Mouse (Mus musculus) left cerebral cortex, postnatal 10 days (tissue): ENCODE results near the gene Fst. TPM values are rescaled to one million over a fixed set of nuclear protein-coding genes. Genes with fewer than 3 reads are reported as not detected.

Experiments used
- DNase-seq, 2 experiments: peaks; one replicate each; pipeline ENCODE4 v3.0.0; 2021 to 2022; ENCODE audit warnings: low spot score in 2 of 2, mixed read lengths in 1 of 2; ENCODE audit errors: extremely low spot score in 1 of 2
- intact Hi-C: fragments of 180-260 bp; cut with DNase I; formaldehyde crosslinking; loops from one replicate; pipeline ENCODE4 v1.15.1; 2025
- total RNA-seq, 2 experiments: library from RNA; stranded (reverse); gene quantifications; 2 replicates each; pipeline ENCODE4 v1.2.3; 2021

Gene Fst
- total RNA-seq, 2 experiments from 2014 or later: 1.5 to 2.7 TPM

DNA sequence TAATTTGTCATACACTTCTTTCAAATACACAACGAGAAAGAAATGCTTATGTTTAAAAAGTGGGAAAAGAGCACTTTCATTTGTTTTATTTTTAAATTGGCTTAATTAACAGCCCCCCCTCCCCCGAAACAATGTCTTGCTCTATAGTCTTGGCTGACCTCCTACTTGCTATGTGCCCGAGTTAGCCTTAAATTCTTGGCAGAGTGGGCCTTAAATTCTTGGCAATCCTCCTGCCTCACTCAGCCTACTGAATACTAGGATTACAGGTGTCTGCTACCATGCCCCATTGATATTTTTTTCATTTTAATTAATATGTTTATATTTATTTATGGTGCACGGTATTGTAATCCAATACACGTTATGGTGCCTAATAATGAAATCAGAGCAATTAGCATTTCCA, 26.3 kb downstream of the Fst start:
- intact Hi-C loops: no loop called here
- no peak for DNase-seq

- DNase-seq: no peak
- intact Hi-C loops: no loop called here
These were observed 33.5 kb downstream of the Fst start for GRCm38 (mm10) chr13:114425230-114425629.

- DNase-seq: no peak
- intact Hi-C loops: no loop called here
These were observed 38.5 kb downstream of the Fst start for GRCm38 (mm10) chr13:114420235-114420634.

- intact Hi-C loops: no loop called here
These were observed 39.4 kb downstream of the Fst start for GRCm38 (mm10) chr13:114419364-114419763.

GRCm38 (mm10) chr13:114412326-114412725, 46.4 kb downstream of the Fst start:
- intact Hi-C loops: no loop called here
- DNase-seq: peak in 1 of 2 experiments; percentile 22

More at GRCm38 (mm10) chr13:114419364-114419763, 39.4 kb downstream of the Fst start:
- DNase-seq: no peak

DNA sequence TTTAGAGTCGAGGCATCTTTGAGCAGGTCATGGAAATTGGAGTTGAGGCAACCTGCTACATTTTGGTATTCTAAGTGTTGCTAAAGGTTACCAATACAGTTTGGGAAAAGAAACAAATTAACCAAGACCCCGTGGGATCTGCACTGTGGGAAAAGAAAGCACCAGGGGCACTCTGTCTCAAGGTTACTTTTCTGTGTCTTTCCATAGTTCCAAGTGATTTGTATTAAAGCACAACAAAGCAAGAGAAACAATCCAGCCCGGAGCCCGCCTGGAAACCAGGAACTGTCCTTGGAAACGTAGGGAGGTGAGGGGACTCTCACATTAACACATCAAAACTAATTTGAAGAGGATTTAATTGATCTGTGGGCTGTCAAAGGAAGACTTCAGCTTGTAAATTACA, 51.9 kb downstream of the Fst start:
- intact Hi-C loops: no loop called here
- DNase-seq: no peak

- intact Hi-C loops: no loop called here
- no peak for DNase-seq
These were observed 52.3 kb downstream of the Fst start for GRCm38 (mm10) chr13:114406424-114406823.

- intact Hi-C loops: no loop called here
These were observed 53.5 kb downstream of the Fst start for GRCm38 (mm10) chr13:114405100-114405715.

More at GRCm38 (mm10) chr13:114405100-114405715, 53.5 kb downstream of the Fst start:
- DNase-seq: no peak

Other genes with a start within 250 kb of the Fst start
- gene Ndufs4, start 70.7 kb downstream of the Fst start, total RNA-seq: 100 to 1,000 TPM; 191 to 195 TPM